Mouse (Mus musculus): ENCODE measurements around the gene Myh10.

The Myh10 gene

DNA sequence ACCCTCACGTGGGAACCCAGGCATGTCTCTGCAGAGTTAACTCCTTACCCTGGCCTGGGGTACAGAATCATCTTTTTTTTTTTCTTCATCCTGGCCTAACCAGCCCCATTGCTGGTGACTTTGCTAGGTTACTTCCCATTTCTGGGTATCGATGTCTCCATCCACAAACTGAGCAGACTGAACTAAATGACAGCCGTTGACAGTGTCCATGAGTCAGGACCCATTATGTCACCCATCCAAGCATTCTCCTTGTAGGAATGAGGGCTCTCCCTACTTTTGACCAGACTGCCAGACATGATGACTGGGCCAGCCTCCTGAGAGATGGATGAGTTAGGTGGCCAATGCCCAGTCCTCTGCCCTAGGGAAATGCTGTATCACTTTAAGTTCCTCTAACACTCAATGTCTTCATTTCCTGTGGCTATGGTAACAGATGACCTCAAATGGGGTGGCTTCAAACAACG is 172.3 kb downstream of the Myh10 start:
- no peak for DNase-seq (ENCODE audit: low spot score)

DNA sequence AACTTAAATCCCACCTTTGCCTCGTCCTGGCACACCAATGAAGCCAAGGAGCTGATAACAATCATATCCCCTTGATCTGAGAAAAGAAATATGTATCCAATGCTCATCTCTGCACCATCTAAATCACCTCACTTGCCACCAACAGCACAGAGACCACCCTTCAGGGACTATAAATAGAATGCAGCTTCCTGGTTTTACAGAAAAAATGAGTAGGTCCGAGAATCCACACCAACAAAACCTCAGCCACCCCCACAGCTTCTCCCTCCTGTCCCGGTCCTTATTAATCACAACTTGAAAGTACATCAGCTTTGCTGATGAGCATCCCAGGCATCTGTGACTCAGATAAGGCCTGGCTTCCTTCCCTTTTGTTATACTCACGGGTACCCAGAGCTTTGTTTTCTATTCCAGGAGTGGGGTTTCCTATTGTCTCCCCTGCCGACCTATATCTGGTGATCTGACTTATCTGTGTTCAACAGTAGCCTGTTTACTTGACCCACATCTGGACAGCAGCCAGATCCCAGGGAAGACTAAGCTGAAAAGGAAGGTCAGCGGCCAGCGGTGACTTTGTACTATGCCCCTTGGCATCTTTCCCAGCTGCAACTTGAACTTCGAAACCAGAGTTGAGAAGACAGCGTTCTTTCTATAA is 173.3 kb downstream of the Myh10 start:
- peak; percentile 74 for DNase-seq (ENCODE audit: low spot score)
